Mouse (Mus musculus) embryonic facial prominence, embryonic 11.5 days (tissue): ENCODE measurements around the gene Cep128. TPM values are rescaled to one million over a fixed set of nuclear protein-coding genes. Genes with fewer than 3 reads are reported as not detected.

Experiments
- ATAC-seq: fragments of 200-750 bp; cut with Nextera tagmentation; replicated peaks from 2 replicates; pipeline ENCODE4 v1.8.0; 2017; ENCODE audit warnings: low read depth; ENCODE audit not compliant: insufficient number of reproducible peaks, low FRiP score, low TSS enrichment
- DNase-seq: peaks from one replicate; pipeline ENCODE4 v3.0.0-alpha.2; 2015; ENCODE audit warnings: low spot score
- H3K27ac ChIP-seq: fragments of 300-500 bp; sonication (generic); replicated peaks from 2 replicates; pipeline ENCODE4 v1.5.1; 2014; ENCODE audit warnings: mild to moderate bottlenecking, low read depth, low read length, control low read depth
- H3K27me3 ChIP-seq: fragments of 300-500 bp; sonication (generic); 2 replicates; pipeline ENCODE4 v1.6.1; 2014; ENCODE audit warnings: mild to moderate bottlenecking, low read length, moderate library complexity, mixed read lengths; ENCODE audit not compliant: control insufficient read depth, insufficient read depth
- H3K36me3 ChIP-seq: fragments of 300-500 bp; sonication (generic); replicated peaks from 2 replicates; pipeline ENCODE4 v1.6.1; 2014; ENCODE audit warnings: low read depth, mild to moderate bottlenecking, low read length, moderate library complexity, mixed read lengths; ENCODE audit not compliant: control insufficient read depth, insufficient read depth
- H3K4me1 ChIP-seq: fragments of 300-500 bp; sonication (generic); 2 replicates; pipeline ENCODE4 v1.6.1; 2014; ENCODE audit warnings: low read length, mixed read lengths; ENCODE audit not compliant: control insufficient read depth, insufficient read depth
- H3K4me2 ChIP-seq: fragments of 300-500 bp; sonication (generic); 2 replicates; pipeline ENCODE4 v1.6.1; 2014; ENCODE audit warnings: low read depth, mild to moderate bottlenecking, control low read depth, low read length, moderate library complexity
- H3K4me3 ChIP-seq: fragments of 300-500 bp; sonication (generic); 2 replicates; pipeline ENCODE4 v1.5.1; 2014; ENCODE audit warnings: low read depth, low read length, control low read depth
- H3K9ac ChIP-seq: fragments of 300-500 bp; sonication (generic); replicated peaks from 2 replicates; pipeline ENCODE4 v1.6.1; 2014; ENCODE audit warnings: mild to moderate bottlenecking, control low read depth, low read length
- H3K9me3 ChIP-seq: fragments of 300-500 bp; sonication (generic); replicated peaks from 2 replicates; pipeline ENCODE4 v1.6.1; 2016; ENCODE audit warnings: mild to moderate bottlenecking, low read length, inconsistent platforms, mixed read lengths; ENCODE audit not compliant: control insufficient read depth
- WGBS: fragments of 180-500 bp; shearing (Covaris S2); extraction: QIAGEN DNeasy Blood & Tissue Kit; methylation state at CpG from one replicate; pipeline ENCODE4 v1.1.7; 2014; 5-methylcytosine and 5-hydroxymethylcytosine counted together
- polyA plus RNA-seq: library from polyadenylated mRNA; unstranded; fragments of >200 nt; fragmentation: Nextera tagmentation; extraction: Ambion mirVana; gene quantifications from 2 replicates; pipeline ENCODE4 v1.2.1, GENCODE M21; 2014

The Cep128 gene
- polyA plus RNA-seq, 1 experiment from 2014 or later: 10.8 TPM

GRCm38 (mm10) chr12:91204330-91204729, 179.9 kb downstream of the Cep128 start:
- Histone ChIP-seq H3K9ac (no peak overlapping the region), H3K27me3 (no peaks in the 10 kb centered on the region), H3K9me3 (no peaks in the 10 kb centered on the region), H3K27ac (no peak overlapping the region), H3K4me2 (no peak overlapping the region), H3K4me1 (no peaks in the 10 kb centered on the region), H3K4me3 (no peak overlapping the region), H3K36me3 (no peaks in the 10 kb centered on the region)
- ATAC-seq (no peak), DNase-seq (no peak)
- 86% methylated on average over 3 of the region's 3 CpGs for WGBS

GRCm38 (mm10) chr12:91202496-91202895, 181.7 kb downstream of the Cep128 start:
- Histone ChIP-seq H3K36me3 (no peaks in the 10 kb centered on the region), H3K27ac (no peak overlapping the region), H3K4me2 (no peak overlapping the region), H3K4me3 (no peak overlapping the region), H3K4me1 (no peaks in the 10 kb centered on the region), H3K9me3 (no peaks in the 10 kb centered on the region), H3K27me3 (no peaks in the 10 kb centered on the region), H3K9ac (no peak overlapping the region)
- DNase-seq (no peak), ATAC-seq (no peak)
- 88% methylated on average over 1 of the region's 1 CpGs for WGBS

- ATAC-seq: no peak
- 41% methylated on average over 4 of the region's 4 CpGs for WGBS
- no peaks in the 10 kb centered on the region for H3K27me3 ChIP-seq
- no peak overlapping the region for H3K9ac ChIP-seq
- no peaks in the 10 kb centered on the region for H3K4me1 ChIP-seq
- no peaks in the 10 kb centered on the region for H3K36me3 ChIP-seq
- peak; percentile 23 for DNase-seq
- no peak overlapping the region for H3K4me2 ChIP-seq
- no peak overlapping the region for H3K27ac ChIP-seq
- no peaks in the 10 kb centered on the region for H3K9me3 ChIP-seq
- no peak overlapping the region for H3K4me3 ChIP-seq
These were observed 195.1 kb downstream of the Cep128 start for GRCm38 (mm10) chr12:91189111-91189510.

- H3K36me3 ChIP-seq: no peaks in the 10 kb centered on the region
- no peak for ATAC-seq
- H3K4me1 ChIP-seq: no peaks in the 10 kb centered on the region
- no peak overlapping the region for H3K4me3 ChIP-seq
- no peak overlapping the region for H3K27ac ChIP-seq
- no peak overlapping the region for H3K9ac ChIP-seq
- H3K27me3 ChIP-seq: no peaks in the 10 kb centered on the region
- no peak overlapping the region for H3K4me2 ChIP-seq
- no peak for DNase-seq
- H3K9me3 ChIP-seq: no peaks in the 10 kb centered on the region
- WGBS: 83% methylated on average over 5 of the region's 5 CpGs
These were observed 198.6 kb downstream of the Cep128 start for GRCm38 (mm10) chr12:91185564-91185963.

DNA sequence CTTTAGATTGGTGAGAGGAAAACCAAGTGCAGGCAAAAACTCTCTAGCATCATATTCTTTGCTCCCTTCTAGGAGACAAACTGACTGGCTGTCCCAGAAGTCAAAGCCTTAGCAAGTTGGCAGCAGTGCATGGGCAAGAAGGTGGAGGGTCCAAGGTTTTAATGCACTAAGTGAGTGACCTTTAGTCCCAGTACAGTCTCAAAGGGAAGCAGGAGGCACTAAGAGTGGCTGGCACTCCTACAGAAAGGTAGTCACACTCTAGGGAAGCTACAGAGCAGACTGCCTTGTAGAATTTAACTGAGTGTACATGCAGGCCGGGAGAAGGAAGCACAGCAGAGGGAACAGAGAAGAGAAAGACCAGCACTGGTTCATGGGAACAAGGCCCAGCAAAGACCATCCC, 199.6 kb downstream of the Cep128 start:
- Histone ChIP-seq H3K4me3 (no peak overlapping the region), H3K9ac (no peak overlapping the region), H3K36me3 (no peaks in the 10 kb centered on the region), H3K27ac (no peak overlapping the region), H3K4me1 (no peaks in the 10 kb centered on the region), H3K27me3 (no peaks in the 10 kb centered on the region), H3K9me3 (no peaks in the 10 kb centered on the region), H3K4me2 (no peak overlapping the region)
- ATAC-seq (no peak), DNase-seq (no peak)
- WGBS: 80% methylated on average over 1 of the region's 1 CpGs

- H3K36me3 ChIP-seq: no peaks in the 10 kb centered on the region
- ATAC-seq: no peak
- no peak overlapping the region for H3K4me2 ChIP-seq
- 75% methylated on average over 2 of the region's 2 CpGs for WGBS
- no peaks in the 10 kb centered on the region for H3K27me3 ChIP-seq
- no peak overlapping the region for H3K9ac ChIP-seq
- H3K4me1 ChIP-seq: no peaks in the 10 kb centered on the region
- no peak for DNase-seq
- H3K4me3 ChIP-seq: no peak overlapping the region
- H3K27ac ChIP-seq: no peak overlapping the region
- H3K9me3 ChIP-seq: no peaks in the 10 kb centered on the region
These were observed 200.3 kb downstream of the Cep128 start for GRCm38 (mm10) chr12:91183928-91184327.

- Histone ChIP-seq H3K4me1 (no peaks in the 10 kb centered on the region), H3K4me2 (no peak overlapping the region), H3K4me3 (no peak overlapping the region), H3K36me3 (no peaks in the 10 kb centered on the region), H3K27me3 (no peaks in the 10 kb centered on the region), H3K27ac (no peak overlapping the region), H3K9me3 (no peaks in the 10 kb centered on the region), H3K9ac (no peak overlapping the region)
- WGBS: 90% methylated on average over 4 of the region's 4 CpGs
- no peak for ATAC-seq
- no peak for DNase-seq
These were observed 200.8 kb downstream of the Cep128 start for GRCm38 (mm10) chr12:91183304-91183855.

DNA sequence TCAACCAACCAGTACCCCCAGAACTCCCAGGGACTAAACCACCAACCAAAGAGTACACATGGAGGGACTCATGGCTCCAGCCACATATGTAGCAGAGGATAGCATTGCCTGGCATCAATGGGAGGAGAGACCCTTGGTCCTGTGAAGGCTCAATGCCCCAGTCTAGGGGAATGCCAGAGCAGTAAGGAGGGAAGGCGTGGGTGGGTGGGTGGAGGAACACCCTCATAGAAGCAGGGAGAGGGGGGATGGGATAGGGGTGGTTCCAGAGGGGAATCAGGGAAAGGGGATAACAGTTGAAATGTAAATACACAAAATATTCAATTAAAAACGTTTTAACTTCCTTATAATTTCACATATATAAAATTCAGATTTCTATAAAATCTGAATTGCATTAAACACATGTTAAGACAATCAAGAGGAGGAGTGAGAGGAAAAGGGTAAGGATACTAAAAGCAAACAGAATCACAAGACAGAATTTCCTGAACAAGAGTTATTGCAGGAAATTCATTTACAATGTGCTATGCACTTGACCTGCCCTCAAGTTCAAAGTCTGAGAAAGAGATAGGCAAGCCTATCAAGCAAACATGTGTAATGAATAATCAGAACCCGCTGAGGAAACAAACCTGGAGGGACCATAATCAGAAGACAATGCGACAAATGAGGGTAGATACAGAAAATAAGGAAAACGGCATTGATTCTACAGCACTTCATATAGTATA, 207.2 kb downstream of the Cep128 start:
- H3K9ac ChIP-seq: no peak overlapping the region
- H3K4me1 ChIP-seq: no peaks in the 10 kb centered on the region
- H3K36me3 ChIP-seq: no peaks in the 10 kb centered on the region
- no peaks in the 10 kb centered on the region for H3K27me3 ChIP-seq
- no peak overlapping the region for H3K4me2 ChIP-seq
- DNase-seq (no peak), ATAC-seq (no peak)
- WGBS: 75% methylated on average over 5 of the region's 5 CpGs
- H3K9me3 ChIP-seq: no peaks in the 10 kb centered on the region
- H3K27ac ChIP-seq: no peak overlapping the region
- H3K4me3 ChIP-seq: no peak overlapping the region
